Comparison of ENCODE assay signal across 22 mouse cellular contexts in the genomic region with DNA sequence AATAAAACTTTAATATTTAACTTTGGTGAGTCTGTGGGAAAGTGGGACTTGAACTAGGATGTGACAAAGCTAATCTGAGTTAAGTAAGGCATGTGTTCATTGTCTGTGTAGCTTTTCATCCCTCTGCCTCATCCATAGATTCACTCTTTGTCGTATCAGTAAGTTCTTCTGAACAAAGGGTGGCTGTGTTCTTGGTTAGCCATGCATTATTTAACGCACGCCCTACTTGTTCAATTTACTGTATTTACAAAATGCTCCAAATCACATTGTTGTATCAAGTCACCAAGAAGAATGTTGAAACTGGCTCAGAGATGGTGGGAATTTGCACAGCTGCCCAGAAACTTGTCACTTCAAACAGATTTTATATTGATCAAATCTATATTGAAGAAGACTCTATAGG.
DNase-seq lines count a peak whose midpoint lies in the region; ATAC-seq and TF ChIP-seq lines count a peak whose summit lies in the region.
"Had no signal": no experiment of that assay in that cellular context is flagged by ENCODE, and none has a peak within 500 bp of the region (broad histone marks: within the 10 kb centered on the region; RNA-seq: fewer than 3 reads in every experiment).

No protein-coding gene starts in this region.

- no peak overlapping the region for H3K27ac ChIP-seq in gastrocnemius, adult 2 months
- H3K27ac ChIP-seq in heart, embryonic 12.5 days (ENCODE audit: poor library complexity, severe bottlenecking): no peak overlapping the region

- no peaks in the 10 kb centered on the region for H3K27me3 ChIP-seq in heart, embryonic 12.5 days (replicated peaks)
- H3K27me3 ChIP-seq: CH12.LX had no signal

- no peaks in the 10 kb centered on the region for H3K4me1 ChIP-seq in heart, embryonic 12.5 days (replicated peaks)

- 85% methylated on average over 3 of the region's 3 CpGs for WGBS in heart, embryonic 12.5 days

- no peak overlapping the region for H3K9ac ChIP-seq in heart, embryonic 12.5 days

- H3K9me3 ChIP-seq in heart, embryonic 12.5 days (replicated peaks): no peaks in the 10 kb centered on the region
- H3K9me3 ChIP-seq: G1E had no signal

- intact Hi-C loops in left cerebral cortex, postnatal 14 days (cut with DNase I): no loop called here
- intact Hi-C loops in gastrocnemius, adult 2 months (cut with DNase I): no loop called here

- no peaks in the 10 kb centered on the region for H3K36me3 ChIP-seq in heart, embryonic 12.5 days
- H3K36me3 ChIP-seq: G1E had no signal

- no peak overlapping the region for H3K4me3 ChIP-seq in gastrocnemius, adult 2 months
- H3K4me3 ChIP-seq in heart, embryonic 12.5 days: no peak overlapping the region

- DNase-seq in Muller cell, postnatal 12 days (ENCODE audit: inconsistent ontology term): peak; percentile 66
- peak; percentile 71 for DNase-seq in retina, embryonic 14.5 days (ENCODE audit: low spot score)
- peak; percentile 84 for DNase-seq in retina, postnatal 1 day
- DNase-seq in left cerebral cortex, postnatal 14 days (ENCODE audit: low spot score in 2 of 2): no peak
- DNase-seq in gastrocnemius, adult 2 months: no peak
- DNase-seq: adrenal gland, adult 2 months; adrenal gland, adult 8-10 months; adrenal gland, postnatal 10 days; adrenal gland, postnatal 14 days; adrenal gland, postnatal 25 days; adrenal gland, postnatal 36 days; B cell, adult 2 months; cerebellum, adult 11 months; cerebellum, adult 11-12 months; cerebellum, adult 18-20 months; cerebellum, adult 2 months had no signal

- no peak for TF ChIP-seq CTCF in gastrocnemius, adult 2 months (IDR thresholded peaks at IDR 0.05)

- H3K4me2 ChIP-seq in heart, embryonic 12.5 days: no peak overlapping the region

- no peak for ATAC-seq in heart, embryonic 12.5 days (ENCODE audit: insufficient number of reproducible peaks, low FRiP score)
- ATAC-seq: activated CD4-positive, CD25-positive, alpha-beta regulatory T cell, adult 4 months; CD4-positive, CD25-positive, alpha-beta regulatory T cell, adult 4 months; Patski had no signal

Comparison
In these comparisons a context has a peak if more than half of its experiments do, and no peak if none do; other contexts are left out.
1. DNase-seq: peak in Muller cell, postnatal 12 days (single experiment), retina, embryonic 14.5 days (single experiment) and retina, postnatal 1 day (single experiment); none in left cerebral cortex, postnatal 14 days (0 of 2) and gastrocnemius, adult 2 months (single experiment).